Mouse (Mus musculus) lung, postnatal 25 days (tissue): ENCODE measurements around the gene Samd5.

Experiments used
- DNase-seq: peaks from one replicate; pipeline ENCODE4 v3.0.0; 2022; ENCODE audit warnings: low spot score

The Samd5 gene

GRCm38 (mm10) chr10:9650050-9650825 is 24.8 kb downstream of the Samd5 start:
- no peak for DNase-seq

- DNase-seq: no peak
These were observed 26.5 kb downstream of the Samd5 start for GRCm38 (mm10) chr10:9648464-9648863.

GRCm38 (mm10) chr10:9647741-9648140 is 27.3 kb downstream of the Samd5 start:
- DNase-seq: no peak

GRCm38 (mm10) chr10:9646391-9646790 is 28.6 kb downstream of the Samd5 start:
- no peak for DNase-seq

GRCm38 (mm10) chr10:9643531-9643930 is 31.5 kb downstream of the Samd5 start:
- no peak for DNase-seq

GRCm38 (mm10) chr10:9642077-9642476 is 32.9 kb downstream of the Samd5 start:
- DNase-seq: no peak

GRCm38 (mm10) chr10:9640678-9641077 is 34.3 kb downstream of the Samd5 start:
- DNase-seq: no peak

GRCm38 (mm10) chr10:9640056-9640455 is 35.0 kb downstream of the Samd5 start:
- no peak for DNase-seq

GRCm38 (mm10) chr10:9625356-9625755 is 49.7 kb downstream of the Samd5 start:
- DNase-seq: no peak

GRCm38 (mm10) chr10:9621926-9622688 is 52.9 kb downstream of the Samd5 start:
- no peak for DNase-seq

GRCm38 (mm10) chr10:9621055-9621454 is 54.0 kb downstream of the Samd5 start:
- no peak for DNase-seq

GRCm38 (mm10) chr10:9615009-9615408 is 60.0 kb downstream of the Samd5 start:
- DNase-seq: no peak

- no peak for DNase-seq
These were observed 66.2 kb downstream of the Samd5 start for GRCm38 (mm10) chr10:9608854-9609253.

- no peak for DNase-seq
These were observed 67.9 kb downstream of the Samd5 start for GRCm38 (mm10) chr10:9607155-9607554.

- no peak for DNase-seq
These were observed 69.4 kb downstream of the Samd5 start for GRCm38 (mm10) chr10:9605635-9606034.

- DNase-seq: no peak
These were observed 71.7 kb downstream of the Samd5 start for GRCm38 (mm10) chr10:9603290-9603689.

- DNase-seq: peak; percentile 53
These were observed 72.2 kb downstream of the Samd5 start for GRCm38 (mm10) chr10:9602845-9603244.

GRCm38 (mm10) chr10:9602389-9602788 is 72.6 kb downstream of the Samd5 start:
- DNase-seq: no peak

- DNase-seq: no peak
These were observed 78.8 kb downstream of the Samd5 start for GRCm38 (mm10) chr10:9596228-9596627.

- DNase-seq: no peak
These were observed 80.3 kb downstream of the Samd5 start for GRCm38 (mm10) chr10:9594666-9595065.

- DNase-seq: no peak
These were observed 84.4 kb downstream of the Samd5 start for GRCm38 (mm10) chr10:9590606-9591005.

GRCm38 (mm10) chr10:9586328-9586727 is 88.7 kb downstream of the Samd5 start:
- no peak for DNase-seq

- no peak for DNase-seq
These were observed 95.6 kb downstream of the Samd5 start for GRCm38 (mm10) chr10:9579374-9579773.
